Mouse (Mus musculus): ENCODE measurements at regions not wholly inside any gene's neighbourhood (a gene's known extent, or its start where the extent isn't known, plus 50 kb on each side); places are given as distances from the start of the nearest gene placed in this dataset.
"Not testable (repeated sequence)": the region's sequence is repeated elsewhere in the genome, so short reads cannot be mapped to it uniquely, and the experiment has no call there.

GRCm38 (mm10) chr2:10658317-10658716 is 288.0 kb downstream of the Sfmbt2 start:
- CTCF ChIA-PET = no interaction called here

- CTCF ChIA-PET = not testable (repeated sequence)
These were observed 297.6 kb downstream of the Sfmbt2 start for GRCm38 (mm10) chr2:10667915-10668314.

DNA sequence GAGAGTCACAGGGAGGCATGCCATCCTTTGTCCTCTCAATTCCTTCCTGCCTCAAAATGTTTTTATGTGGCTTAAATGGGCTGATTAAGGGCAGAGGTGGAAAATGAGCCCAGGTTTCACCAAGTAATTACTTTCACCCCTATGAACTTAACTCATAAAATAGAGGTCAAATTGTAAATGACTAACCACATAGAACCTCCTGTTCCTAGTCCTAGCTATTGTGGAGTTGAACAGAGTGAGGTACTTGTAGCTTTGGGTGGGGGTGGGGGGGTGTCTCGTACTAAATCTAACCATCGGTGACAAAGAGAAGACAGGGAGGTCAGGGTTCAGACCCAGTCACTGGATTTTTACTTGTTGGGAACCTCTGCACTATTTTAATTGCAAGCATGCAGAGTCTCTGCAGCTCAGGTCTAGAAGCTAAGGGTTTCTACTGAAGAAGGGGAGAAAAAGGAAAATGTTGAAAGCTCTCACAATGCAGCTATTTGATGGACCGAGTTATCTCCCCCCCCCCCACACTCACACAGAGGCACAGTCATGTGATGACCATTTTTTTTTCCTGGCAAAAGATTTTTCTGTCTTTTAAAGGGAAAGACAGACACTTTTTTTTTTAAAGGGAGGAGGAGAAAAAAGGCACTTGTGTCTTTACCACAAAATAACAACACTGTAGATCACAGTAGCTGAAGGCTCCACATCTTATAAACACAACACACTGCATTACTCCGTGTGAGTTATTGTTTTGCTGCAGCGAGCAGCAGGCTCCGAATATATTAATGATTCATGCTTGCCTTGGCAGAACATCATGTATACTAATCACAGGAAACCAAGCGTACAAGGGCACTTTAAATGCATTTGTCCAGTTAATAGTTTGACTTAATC is 300.4 kb downstream of the Sfmbt2 start:
- CTCF ChIA-PET = no interaction called here

GRCm38 (mm10) chr2:10671299-10671632 is 301.0 kb downstream of the Sfmbt2 start:
- CTCF ChIA-PET = no interaction called here

GRCm38 (mm10) chr2:10672196-10672595 is 301.9 kb downstream of the Sfmbt2 start:
- CTCF ChIA-PET = no interaction called here

- CTCF ChIA-PET = interaction anchor here (0.7 kb wide), 1 partner anchor 229 kb away, joined by 4 read pairs; no protein-coding TSS in a partner anchor
These were observed 304.5 kb downstream of the Sfmbt2 start for GRCm38 (mm10) chr2:10674738-10675349.

GRCm38 (mm10) chr2:10701459-10701858 is 331.1 kb downstream of the Sfmbt2 start:
- CTCF ChIA-PET = no interaction called here

GRCm38 (mm10) chr2:10718366-10718765 is 348.1 kb downstream of the Sfmbt2 start:
- CTCF ChIA-PET = no interaction called here

- CTCF ChIA-PET = not testable (repeated sequence)
These were observed 364.0 kb downstream of the Sfmbt2 start for GRCm38 (mm10) chr2:10734337-10734736.

- CTCF ChIA-PET = no interaction called here
These were observed 366.6 kb downstream of the Sfmbt2 start for GRCm38 (mm10) chr2:10736696-10737457.

GRCm38 (mm10) chr2:10737458-10737775 is 367.1 kb downstream of the Sfmbt2 start:
- CTCF ChIA-PET = no interaction called here

GRCm38 (mm10) chr2:10745127-10745526 is 374.8 kb downstream of the Sfmbt2 start:
- CTCF ChIA-PET = no interaction called here

- CTCF ChIA-PET = no interaction called here
These were observed 385.1 kb downstream of the Sfmbt2 start for GRCm38 (mm10) chr2:10755375-10755774.

DNA sequence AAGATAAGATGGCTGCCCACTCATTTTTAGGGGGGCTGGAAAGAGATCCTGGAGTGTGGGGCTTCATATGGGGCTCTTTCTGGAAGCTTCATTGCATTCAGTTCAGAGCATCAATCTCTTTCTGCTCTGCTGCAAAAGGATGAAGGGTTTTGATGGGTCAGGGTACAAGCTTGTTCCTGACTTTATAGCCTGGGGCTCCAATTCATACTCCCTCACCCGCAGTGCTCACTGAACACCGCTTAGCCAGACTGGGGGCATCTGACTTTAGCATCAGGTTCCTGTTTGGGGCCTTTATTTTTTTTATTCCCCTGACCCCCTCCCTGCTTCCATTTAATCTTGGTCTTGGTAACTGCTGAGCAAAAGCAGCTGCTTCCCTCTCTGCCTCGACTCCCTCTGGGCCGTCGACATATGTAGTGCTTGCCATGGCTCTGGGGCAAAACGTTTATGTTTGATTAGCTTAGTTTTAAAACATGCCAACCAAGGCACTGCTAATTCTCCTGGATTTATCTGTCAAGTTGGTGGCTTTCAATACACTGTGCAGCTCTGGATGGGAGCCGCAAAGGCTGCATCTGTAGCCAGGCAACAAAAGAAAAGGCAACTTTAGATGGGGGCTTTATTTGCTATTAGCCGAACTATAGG is 387.0 kb downstream of the Sfmbt2 start:
- CTCF ChIA-PET = no interaction called here

GRCm38 (mm10) chr2:10757886-10758285 is 387.6 kb downstream of the Sfmbt2 start:
- CTCF ChIA-PET = no interaction called here

DNA sequence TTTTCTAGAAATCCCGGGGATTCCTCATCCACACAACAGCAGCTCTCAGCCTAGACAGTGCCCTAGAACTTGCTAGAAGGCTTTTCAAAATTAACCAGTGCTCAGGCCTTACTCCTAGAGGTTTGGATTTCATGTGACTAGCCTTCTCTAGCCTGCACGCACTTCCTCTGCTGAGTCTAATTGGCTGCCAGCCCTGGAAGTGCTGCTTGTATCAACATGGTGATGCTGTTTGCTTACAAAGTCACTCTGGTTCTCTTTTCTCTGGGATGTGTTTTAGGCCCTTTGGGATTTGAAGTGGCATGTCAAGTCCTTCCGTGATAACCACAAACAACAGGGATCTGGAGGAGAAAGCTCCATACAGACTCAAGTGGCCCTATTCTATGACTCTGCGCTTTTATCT is 391.9 kb downstream of the Sfmbt2 start:
- CTCF ChIA-PET = no interaction called here

DNA sequence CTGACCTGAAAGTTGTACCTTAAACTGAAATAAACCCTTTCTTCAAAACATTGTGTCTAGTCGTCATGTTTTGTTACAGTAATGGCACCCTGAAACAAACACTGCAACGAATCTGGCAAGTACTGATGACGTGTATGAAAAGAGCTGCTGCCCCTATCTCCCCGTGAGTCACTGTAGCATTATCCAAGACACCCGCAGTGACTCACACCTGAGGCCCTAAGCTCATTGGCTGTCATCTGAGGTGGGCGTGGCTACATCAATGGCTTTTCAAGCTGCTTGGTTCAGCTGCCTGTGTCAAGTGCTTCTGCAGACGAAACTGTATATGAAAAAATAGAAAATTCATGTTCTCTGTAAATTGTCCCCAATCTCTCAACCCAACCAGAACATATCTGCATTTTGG is 388.8 kb upstream of the Prkcq start:
- CTCF ChIA-PET = no interaction called here

GRCm38 (mm10) chr2:10783594-10783993 is 388.3 kb upstream of the Prkcq start:
- CTCF ChIA-PET = no interaction called here

DNA sequence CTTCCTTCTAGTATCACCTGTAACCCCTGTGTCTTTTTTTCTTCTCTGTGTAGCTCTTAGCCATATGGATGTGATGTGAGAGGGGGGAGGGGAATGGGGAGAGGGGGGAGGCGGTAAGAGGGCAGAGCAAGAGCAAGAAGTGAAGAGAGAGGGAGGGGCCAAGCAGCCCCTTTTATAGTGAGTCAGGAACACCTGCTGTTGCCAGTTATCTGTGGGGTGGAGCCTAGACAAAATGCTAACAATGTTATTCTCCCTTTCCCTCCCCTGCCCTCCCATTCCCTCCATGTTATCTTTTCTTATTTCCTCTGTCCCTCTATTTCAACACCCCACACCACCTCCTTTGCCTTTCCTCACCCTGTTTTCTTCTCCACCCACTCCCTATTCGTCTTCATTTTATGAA is 387.6 kb upstream of the Prkcq start:
- CTCF ChIA-PET = no interaction called here

DNA sequence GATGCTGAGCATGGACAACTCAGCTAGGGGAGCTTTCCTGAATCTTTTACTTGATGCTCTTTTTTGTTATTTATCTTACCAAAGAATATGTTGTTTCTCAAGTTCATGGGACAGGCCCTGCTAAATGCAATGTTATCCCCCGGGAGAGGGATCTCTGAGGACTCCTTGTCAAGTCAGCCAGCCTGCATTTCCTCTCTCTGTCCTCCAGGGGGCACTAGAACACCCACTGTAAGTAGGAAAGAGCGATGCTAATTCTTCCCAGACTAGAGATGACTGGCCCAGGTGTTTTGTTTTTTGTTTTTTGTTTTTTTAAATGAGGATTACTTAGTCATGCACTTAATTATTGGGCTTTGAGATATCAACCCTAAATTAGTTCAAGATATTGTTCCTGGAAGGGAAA is 386.8 kb upstream of the Prkcq start:
- CTCF ChIA-PET = interaction anchor here (0.8 kb wide), 1 partner anchor 392 kb away, joined by 3 read pairs; no protein-coding TSS in a partner anchor

DNA sequence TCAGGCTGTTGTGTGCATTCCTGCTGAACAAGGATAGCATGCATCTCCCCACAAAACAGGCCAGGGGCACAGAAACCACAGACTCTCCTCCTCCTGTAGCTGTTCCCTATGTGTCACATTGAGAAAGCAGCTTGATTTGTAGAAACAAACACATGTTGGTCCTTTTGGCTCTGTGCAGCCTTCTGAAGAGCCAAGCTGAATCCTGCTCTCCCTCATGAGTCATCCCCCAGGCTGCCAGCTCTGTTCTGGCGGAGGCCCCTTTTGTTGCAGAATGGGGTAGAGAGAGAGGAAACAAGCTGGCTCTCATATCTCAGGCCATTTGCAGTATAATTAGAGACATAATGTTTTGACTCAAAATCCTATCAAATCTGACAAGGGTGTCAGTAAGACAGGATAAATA is 383.4 kb upstream of the Prkcq start:
- CTCF ChIA-PET = no interaction called here

- CTCF ChIA-PET = no interaction called here
These were observed 380.7 kb upstream of the Prkcq start for GRCm38 (mm10) chr2:10791233-10791632.

- CTCF ChIA-PET = no interaction called here
These were observed 355.5 kb upstream of the Prkcq start for GRCm38 (mm10) chr2:10816374-10816773.

All from spleen, embryonic (tissue).